Mouse (Mus musculus): ENCODE results near the gene 1700017B05Rik. TPM values are rescaled to one million over a fixed set of nuclear protein-coding genes. Genes with fewer than 3 reads are reported as not detected.
"Not testable (repeated sequence)": the region's sequence is repeated elsewhere in the genome, so short reads cannot be mapped to it uniquely, and the experiment has no call there.

Gene 1700017B05Rik
- total and polyA plus RNA-seq, 3 experiments, result 6.5 to 11.8 (median 8.6) TPM

DNA sequence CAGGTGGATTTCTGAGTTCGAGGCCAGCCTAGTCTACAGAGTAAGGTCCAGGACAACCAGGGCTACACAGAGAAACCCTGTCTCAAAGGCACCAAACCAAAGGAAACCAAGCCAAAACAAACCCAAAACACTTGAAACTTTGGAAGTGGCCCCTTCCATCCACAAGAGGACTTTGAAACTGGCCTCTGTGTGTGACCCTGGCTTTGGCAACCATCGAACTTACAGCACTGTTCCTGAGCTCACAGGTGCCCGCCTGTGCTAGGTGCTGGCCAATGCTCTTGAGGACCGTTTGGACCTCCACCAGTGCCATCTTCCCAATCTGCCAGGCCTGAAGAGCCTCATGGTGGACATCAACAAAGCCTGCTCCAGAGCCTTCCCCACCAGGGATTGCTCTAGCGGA, 43.6 kb downstream of the 1700017B05Rik start:
- no peaks in the 10 kb centered on the region for H3K79me2 ChIP-seq (replicated peaks; ENCODE audit: control insufficient read depth, insufficient read depth, low read length)
- intact Hi-C loops (cut with DNase I), result no loop called here
- DNase-seq, result no peak
- no peak overlapping the region for H3K4me3 ChIP-seq
- H3K9ac ChIP-seq (ENCODE audit: low read depth, low read length), result no peak overlapping the region
- WGBS, result 88% methylated on average over 5 of the region's 5 CpGs
- H3K27me3 ChIP-seq (ENCODE audit: control insufficient read depth, insufficient read depth, low read length), result no peaks in the 10 kb centered on the region
- no peaks in the 10 kb centered on the region for H3K4me1 ChIP-seq (ENCODE audit: control insufficient read depth, insufficient read depth, low read length)
- no peak overlapping the region for H3K27ac ChIP-seq
- no peaks in the 10 kb centered on the region for H3K36me3 ChIP-seq (ENCODE audit: control insufficient read depth, insufficient read depth, low read length)
- TF ChIP-seq EP300 (IDR thresholded peaks at IDR 0.05; ENCODE audit: insufficient read depth, low read depth, low read length) (no peak), POLR2A (IDR thresholded peaks at IDR 0.05; ENCODE audit: insufficient read depth, low read depth, low read length) (no peak), CTCF (IDR thresholded peaks at IDR 0.05) (no peak)

- no peak for DNase-seq
- no peak for TF ChIP-seq POLR2A (IDR thresholded peaks at IDR 0.05; ENCODE audit: insufficient read depth, low read depth, low read length)
- intact Hi-C loops (cut with DNase I), result no loop called here
- H3K4me3 ChIP-seq, result no peak overlapping the region
- no peaks in the 10 kb centered on the region for H3K27me3 ChIP-seq (ENCODE audit: control insufficient read depth, insufficient read depth, low read length)
- WGBS, result 74% methylated on average over 6 of the region's 6 CpGs
- H3K79me2 ChIP-seq (replicated peaks; ENCODE audit: control insufficient read depth, insufficient read depth, low read length), result no peaks in the 10 kb centered on the region
- H3K36me3 ChIP-seq (ENCODE audit: control insufficient read depth, insufficient read depth, low read length), result no peaks in the 10 kb centered on the region
- no peaks in the 10 kb centered on the region for H3K4me1 ChIP-seq (ENCODE audit: control insufficient read depth, insufficient read depth, low read length)
- no peak overlapping the region for H3K9ac ChIP-seq (ENCODE audit: low read depth, low read length)
- no peak overlapping the region for H3K27ac ChIP-seq
These were observed 45.2 kb downstream of the 1700017B05Rik start for GRCm38 (mm10) chr9:57217220-57217619.

- Histone ChIP-seq H3K36me3 (ENCODE audit: control insufficient read depth, insufficient read depth, low read length) (no peaks in the 10 kb centered on the region), H3K79me2 (replicated peaks; ENCODE audit: control insufficient read depth, insufficient read depth, low read length) (no peaks in the 10 kb centered on the region), H3K27me3 (ENCODE audit: control insufficient read depth, insufficient read depth, low read length) (no peaks in the 10 kb centered on the region), H3K4me1 (ENCODE audit: control insufficient read depth, insufficient read depth, low read length) (no peaks in the 10 kb centered on the region), H3K9ac (ENCODE audit: low read depth, low read length) (no peak overlapping the region), H3K27ac (no peak overlapping the region), H3K4me3 (no peak overlapping the region)
- WGBS, result 67% methylated on average over 6 of the region's 6 CpGs
- intact Hi-C loops (cut with DNase I), result no loop called here
- TF ChIP-seq CTCF (IDR thresholded peaks at IDR 0.05) (no peak), POLR2A (IDR thresholded peaks at IDR 0.05; ENCODE audit: insufficient read depth, low read depth, low read length) (no peak), EP300 (IDR thresholded peaks at IDR 0.05; ENCODE audit: insufficient read depth, low read depth, low read length) (no peak)
- no peak for DNase-seq
These were observed 47.9 kb downstream of the 1700017B05Rik start for GRCm38 (mm10) chr9:57214500-57214899.

DNA sequence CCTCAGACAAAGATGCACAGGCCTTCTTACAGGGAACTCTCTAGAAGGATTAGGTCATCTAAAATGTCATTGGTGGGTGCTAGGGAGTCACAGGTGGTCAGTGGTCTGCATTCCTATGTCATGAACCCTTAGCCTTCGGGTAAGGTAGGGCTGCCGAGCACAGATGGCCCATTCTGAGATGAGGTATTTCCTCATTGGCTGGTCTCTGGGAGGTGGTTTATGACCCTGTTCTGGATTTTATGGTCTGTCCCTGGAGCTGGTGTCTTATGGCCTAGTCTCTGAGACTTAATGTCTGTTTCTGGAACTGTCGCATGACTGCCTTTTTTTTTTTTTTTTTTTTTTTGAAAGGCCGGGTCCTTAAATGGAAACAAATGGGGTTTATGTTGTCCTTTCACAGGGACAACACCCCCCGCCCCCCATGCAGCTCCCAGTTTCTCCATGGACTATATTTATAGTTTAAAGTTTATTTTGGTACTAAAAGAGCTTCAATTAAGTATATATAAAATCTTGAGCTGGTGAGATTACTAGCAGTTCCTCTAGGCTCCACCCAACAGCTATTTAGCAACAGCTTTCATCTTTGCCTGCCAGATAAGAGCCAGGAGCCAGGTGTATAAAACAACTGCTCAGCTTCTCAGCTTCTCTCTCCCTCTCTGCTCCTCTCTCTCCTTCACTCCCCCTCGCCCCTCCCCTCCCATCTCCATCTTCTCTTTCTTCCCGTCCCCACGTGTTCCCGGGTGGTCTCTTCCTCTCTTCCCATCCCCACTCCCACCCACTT, 49.8 kb downstream of the 1700017B05Rik start:
- TF ChIP-seq EP300 (IDR thresholded peaks at IDR 0.05; ENCODE audit: insufficient read depth, low read depth, low read length), result no peak
- TF ChIP-seq CTCF (IDR thresholded peaks at IDR 0.05), result no peak
- no peak for TF ChIP-seq POLR2A (IDR thresholded peaks at IDR 0.05; ENCODE audit: insufficient read depth, low read depth, low read length)
- no peak overlapping the region for H3K9ac ChIP-seq (ENCODE audit: low read depth, low read length)
- DNase-seq, result no peak
- 70% methylated on average over 9 of the region's 9 CpGs for WGBS
- no peaks in the 10 kb centered on the region for H3K4me1 ChIP-seq (ENCODE audit: control insufficient read depth, insufficient read depth, low read length)
- no peaks in the 10 kb centered on the region for H3K27me3 ChIP-seq (ENCODE audit: control insufficient read depth, insufficient read depth, low read length)
- intact Hi-C loops (cut with DNase I), result no loop called here
- no peaks in the 10 kb centered on the region for H3K36me3 ChIP-seq (ENCODE audit: control insufficient read depth, insufficient read depth, low read length)
- no peak overlapping the region for H3K27ac ChIP-seq
- H3K79me2 ChIP-seq (replicated peaks; ENCODE audit: control insufficient read depth, insufficient read depth, low read length), result no peaks in the 10 kb centered on the region
- H3K4me3 ChIP-seq, result no peak overlapping the region

DNA sequence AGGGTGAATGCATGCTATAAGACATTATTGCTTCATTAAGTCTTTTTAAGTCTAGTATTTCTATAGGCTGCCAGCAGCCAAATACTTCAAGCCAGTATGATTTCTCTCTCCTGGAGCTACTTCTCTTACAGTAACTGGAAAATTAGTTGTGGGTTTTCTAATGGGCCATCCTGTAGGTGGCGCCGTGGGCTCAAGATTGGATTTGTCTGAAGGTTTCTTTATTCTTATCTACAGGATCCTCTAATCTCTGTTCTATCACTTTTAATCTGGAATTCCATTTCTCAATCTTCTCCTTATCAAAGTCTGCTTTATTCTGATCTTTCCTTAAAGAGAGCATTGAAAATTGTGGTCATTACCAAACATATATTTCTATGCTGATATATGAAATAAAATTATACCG, 53.1 kb downstream of the 1700017B05Rik start:
- H3K36me3 ChIP-seq (ENCODE audit: control insufficient read depth, insufficient read depth, low read length), result no peaks in the 10 kb centered on the region
- DNase-seq, result peak; percentile 17 to 53
- H3K9ac ChIP-seq (ENCODE audit: low read depth, low read length), result no peak overlapping the region
- H3K4me1 ChIP-seq (ENCODE audit: control insufficient read depth, insufficient read depth, low read length), result no peaks in the 10 kb centered on the region
- 32% methylated on average over 3 of the region's 3 CpGs for WGBS
- H3K79me2 ChIP-seq (replicated peaks; ENCODE audit: control insufficient read depth, insufficient read depth, low read length), result no peaks in the 10 kb centered on the region
- no peak overlapping the region for H3K4me3 ChIP-seq
- H3K27ac ChIP-seq, result no peak overlapping the region
- intact Hi-C loops (cut with DNase I), result loop anchor here (1.0 kb wide), 1 partner anchor 224 kb away; no protein-coding TSS in a partner anchor
- TF ChIP-seq POLR2A (IDR thresholded peaks at IDR 0.05; ENCODE audit: insufficient read depth, low read depth, low read length) (no peak), CTCF (IDR thresholded peaks at IDR 0.05) (peak; percentile 83), EP300 (IDR thresholded peaks at IDR 0.05; ENCODE audit: insufficient read depth, low read depth, low read length) (no peak)
- H3K27me3 ChIP-seq (ENCODE audit: control insufficient read depth, insufficient read depth, low read length), result no peaks in the 10 kb centered on the region

- Histone ChIP-seq H3K79me2 (replicated peaks; ENCODE audit: control insufficient read depth, insufficient read depth, low read length) (no peaks in the 10 kb centered on the region), H3K27ac (no peak overlapping the region), H3K9ac (ENCODE audit: low read depth, low read length) (no peak overlapping the region), H3K36me3 (ENCODE audit: control insufficient read depth, insufficient read depth, low read length) (no peaks in the 10 kb centered on the region), H3K27me3 (ENCODE audit: control insufficient read depth, insufficient read depth, low read length) (no peaks in the 10 kb centered on the region), H3K4me3 (no peak overlapping the region), H3K4me1 (ENCODE audit: control insufficient read depth, insufficient read depth, low read length) (no peaks in the 10 kb centered on the region)
- 57% methylated on average over 2 of the region's 2 CpGs for WGBS
- intact Hi-C loops (cut with DNase I), result no loop called here
- TF ChIP-seq CTCF (IDR thresholded peaks at IDR 0.05), result no peak
- TF ChIP-seq EP300 (IDR thresholded peaks at IDR 0.05; ENCODE audit: insufficient read depth, low read depth, low read length), result no peak
- TF ChIP-seq POLR2A (IDR thresholded peaks at IDR 0.05; ENCODE audit: insufficient read depth, low read depth, low read length), result no peak
- DNase-seq, result no peak
These were observed 55.5 kb downstream of the 1700017B05Rik start for GRCm38 (mm10) chr9:57206896-57207295.

DNA sequence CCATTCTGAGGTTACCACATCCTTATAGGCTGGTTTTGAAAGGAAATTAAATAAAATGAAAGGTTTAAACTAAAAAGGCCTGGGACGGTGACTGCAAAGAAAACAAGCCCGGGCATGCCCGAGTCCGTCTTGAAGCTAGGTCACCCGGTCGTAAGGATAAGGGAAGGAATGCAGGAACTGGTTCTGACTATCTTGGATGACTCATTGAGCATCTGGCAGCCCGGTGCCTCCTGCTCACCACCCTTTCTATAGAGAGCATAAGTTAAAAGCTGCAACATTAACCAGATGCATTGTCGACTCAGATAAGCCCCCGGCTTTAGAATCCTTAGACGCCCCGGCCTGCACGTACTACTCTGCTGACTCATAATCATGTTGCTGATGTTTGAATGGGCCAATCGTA, 58.8 kb downstream of the 1700017B05Rik start:
- DNase-seq; H3K36me3 ChIP-seq (ENCODE audit: control insufficient read depth, insufficient read depth, low read length); H3K4me1 ChIP-seq (ENCODE audit: control insufficient read depth, insufficient read depth, low read length); H3K27ac ChIP-seq; H3K27me3 ChIP-seq (ENCODE audit: control insufficient read depth, insufficient read depth, low read length); H3K79me2 ChIP-seq (replicated peaks; ENCODE audit: control insufficient read depth, insufficient read depth, low read length); intact Hi-C loops (cut with DNase I); H3K4me3 ChIP-seq; H3K9ac ChIP-seq (ENCODE audit: low read depth, low read length): not testable (repeated sequence)
- 16% methylated on average over 13 of the region's 13 CpGs for WGBS
